Mouse (Mus musculus): ENCODE data around the gene Bmpr1a.

GRCm38 (mm10) chr14:34446624-34447023, 56.5 kb downstream of the Bmpr1a start:
- TF ChIP-seq CTCF (IDR thresholded peaks at IDR 0.05; ENCODE audit: extremely low read depth, insufficient read length, insufficient replicate concordance, low read depth, low read length): peak; percentile 23; the same call in 1 of the 2 replicates
- TF ChIP-seq POLR2A (IDR thresholded peaks at IDR 0.05; ENCODE audit: low read depth, low read length): no peak

All from small intestine, adult 2 months (tissue).